18 mouse cellular contexts compared by ENCODE assay signal in the genomic region with DNA sequence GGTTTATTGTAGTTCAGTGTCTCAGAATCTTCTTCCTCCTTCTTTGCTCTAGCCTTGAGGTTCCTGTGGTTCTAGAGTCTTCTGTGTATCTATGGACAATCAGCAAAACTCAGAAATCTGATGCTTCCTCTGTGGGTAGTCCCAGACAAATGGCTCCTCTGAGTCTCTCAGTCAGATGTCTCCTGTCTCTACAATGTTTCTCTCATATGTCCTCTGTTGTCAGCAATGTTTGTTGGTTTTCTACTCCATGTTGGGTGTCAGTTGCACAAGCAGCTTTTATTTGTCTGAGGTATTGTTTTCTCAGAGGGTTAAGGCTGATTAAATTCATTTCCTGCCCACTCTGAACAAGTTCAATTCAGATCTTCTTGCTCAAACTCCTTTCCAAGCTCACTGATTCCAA.
"Had no signal": no experiment of that assay in that cellular context is flagged by ENCODE, and none has a peak within 500 bp of the region (broad histone marks: within the 10 kb centered on the region; RNA-seq: fewer than 3 reads in every experiment).

No protein-coding gene starts in this region.

- H3K4me2 ChIP-seq: lung, embryonic 14.5 days; midbrain, embryonic 12.5 days; neural tube, embryonic 13.5 days; neural tube, embryonic 15.5 days had no signal

- DNase-seq: lung, embryonic 14.5 days; lung, postnatal 10 days; lung, postnatal 4 days; midbrain, embryonic 14.5 days; retina, postnatal 1 day; right cerebral cortex, adult 18-20 months; right cerebral cortex, postnatal 25 days; right cerebral cortex, postnatal 4 days; spleen, adult 18-20 months; thymus, adult 18-20 months; thymus, postnatal 14 days; thymus, postnatal 36 days had no signal

- H3K27ac ChIP-seq: midbrain, embryonic 10.5 days; midbrain, embryonic 12.5 days; neural tube, embryonic 13.5 days; neural tube, embryonic 15.5 days had no signal

- H3K9ac ChIP-seq: lung, embryonic 14.5 days; midbrain, embryonic 12.5 days; neural tube, embryonic 13.5 days; neural tube, embryonic 15.5 days had no signal

- ATAC-seq: midbrain, embryonic 16.5 days had no signal

- H3K9me3 ChIP-seq: midbrain, embryonic 10.5 days; midbrain, embryonic 12.5 days; neural tube, embryonic 13.5 days; neural tube, embryonic 15.5 days had no signal

- H3K27me3 ChIP-seq: midbrain, embryonic 12.5 days; neural tube, embryonic 13.5 days; neural tube, embryonic 15.5 days had no signal

- H3K36me3 ChIP-seq: midbrain, embryonic 10.5 days; midbrain, embryonic 12.5 days; neural tube, embryonic 13.5 days; neural tube, embryonic 15.5 days had no signal

- H3K4me1 ChIP-seq: midbrain, embryonic 10.5 days; midbrain, embryonic 12.5 days; neural tube, embryonic 13.5 days; neural tube, embryonic 15.5 days had no signal

- H3K4me3 ChIP-seq: midbrain, embryonic 10.5 days; midbrain, embryonic 12.5 days; myocyte; neural tube, embryonic 13.5 days; neural tube, embryonic 15.5 days had no signal
